Mouse (Mus musculus): ENCODE measurements around the gene Hdac4. TPM values are rescaled to one million over a fixed set of nuclear protein-coding genes. Genes with fewer than 3 reads are reported as not detected.

The Hdac4 gene
- polyA plus RNA-seq, 1 experiment: 0.35 TPM

GRCm38 (mm10) chr1:92111026-92111425, 84.5 kb downstream of the Hdac4 start:
- no peaks in the 10 kb centered on the region for H3K9me3 ChIP-seq (ENCODE audit: control insufficient read depth, low read length)
- H3K27me3 ChIP-seq (ENCODE audit: control insufficient read depth): no peaks in the 10 kb centered on the region
- no peaks in the 10 kb centered on the region for H3K36me3 ChIP-seq (ENCODE audit: control insufficient read depth)
- H3K4me3 ChIP-seq (replicated peaks): no peak overlapping the region
- TF ChIP-seq GATA1 (IDR thresholded peaks at IDR 0.05; ENCODE audit: low read length): no peak
- no peak for TF ChIP-seq TAL1 (IDR thresholded peaks at IDR 0.05; ENCODE audit: low read length)
- no peaks in the 10 kb centered on the region; the same call in 1 of the 2 replicates for H3K4me1 ChIP-seq (ENCODE audit: control insufficient read depth)

- Histone ChIP-seq H3K27me3 (ENCODE audit: control insufficient read depth) (no peaks in the 10 kb centered on the region), H3K4me1 (ENCODE audit: control insufficient read depth) (no peaks in the 10 kb centered on the region; the same call in 1 of the 2 replicates), H3K9me3 (ENCODE audit: control insufficient read depth, low read length) (no peaks in the 10 kb centered on the region), H3K36me3 (ENCODE audit: control insufficient read depth) (no peaks in the 10 kb centered on the region), H3K4me3 (replicated peaks) (no peak overlapping the region)
- TF ChIP-seq TAL1 (IDR thresholded peaks at IDR 0.05; ENCODE audit: low read length) (no peak), GATA1 (IDR thresholded peaks at IDR 0.05; ENCODE audit: low read length) (no peak)
Measured at GRCm38 (mm10) chr1:92109221-92109620, 86.3 kb downstream of the Hdac4 start.

DNA sequence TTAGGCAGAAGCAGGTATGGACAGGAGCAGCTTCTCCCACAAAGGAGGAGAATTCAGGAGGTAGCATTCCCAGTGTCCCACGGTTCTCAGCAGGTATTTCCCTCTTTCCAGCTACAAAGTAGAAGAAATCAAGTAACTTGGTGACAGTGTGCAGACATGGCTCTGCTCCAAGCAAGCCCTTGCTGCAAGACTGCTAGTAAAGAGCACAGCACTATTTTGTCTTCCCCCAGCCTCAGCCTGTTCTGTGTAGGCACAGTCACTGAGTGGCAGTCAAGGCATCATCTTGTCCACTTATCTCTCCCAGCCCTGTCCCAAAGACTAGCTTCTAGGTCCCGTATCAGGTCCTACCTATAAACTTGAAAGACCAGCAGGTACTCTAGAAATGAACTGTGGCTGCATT, 86.9 kb downstream of the Hdac4 start:
- no peaks in the 10 kb centered on the region; the same call in 1 of the 2 replicates for H3K4me1 ChIP-seq (ENCODE audit: control insufficient read depth)
- H3K36me3 ChIP-seq (ENCODE audit: control insufficient read depth): no peaks in the 10 kb centered on the region
- H3K27me3 ChIP-seq (ENCODE audit: control insufficient read depth): no peaks in the 10 kb centered on the region
- TF ChIP-seq GATA1 (IDR thresholded peaks at IDR 0.05; ENCODE audit: low read length): no peak
- no peak for TF ChIP-seq TAL1 (IDR thresholded peaks at IDR 0.05; ENCODE audit: low read length)
- H3K9me3 ChIP-seq (ENCODE audit: control insufficient read depth, low read length): no peaks in the 10 kb centered on the region
- no peak overlapping the region for H3K4me3 ChIP-seq (replicated peaks)

DNA sequence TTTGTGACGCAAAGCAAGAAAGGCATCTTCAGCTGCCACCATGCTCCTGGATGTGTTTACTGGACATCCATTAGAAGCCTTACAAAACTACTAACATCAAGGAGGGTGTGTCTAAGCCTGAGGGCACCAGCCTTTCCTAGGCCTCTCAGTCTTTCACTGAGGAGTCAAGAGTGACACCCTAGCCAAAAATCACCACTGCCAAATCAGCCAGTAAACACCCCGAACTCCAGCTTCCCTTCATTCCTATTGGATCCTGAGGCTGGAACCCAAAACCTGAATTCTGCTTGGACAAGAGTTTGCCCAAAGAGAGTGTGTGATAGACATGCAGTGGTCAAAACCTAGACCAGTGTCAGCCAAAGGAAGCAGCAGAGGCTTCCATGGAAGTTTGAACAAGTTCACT, 87.5 kb downstream of the Hdac4 start:
- Histone ChIP-seq H3K4me1 (ENCODE audit: control insufficient read depth) (no peaks in the 10 kb centered on the region), H3K36me3 (ENCODE audit: control insufficient read depth) (no peaks in the 10 kb centered on the region), H3K4me3 (replicated peaks) (no peak overlapping the region), H3K27me3 (ENCODE audit: control insufficient read depth) (no peaks in the 10 kb centered on the region), H3K9me3 (ENCODE audit: control insufficient read depth, low read length) (no peaks in the 10 kb centered on the region)
- TF ChIP-seq GATA1 (IDR thresholded peaks at IDR 0.05; ENCODE audit: low read length): no peak
- no peak for TF ChIP-seq TAL1 (IDR thresholded peaks at IDR 0.05; ENCODE audit: low read length)

DNA sequence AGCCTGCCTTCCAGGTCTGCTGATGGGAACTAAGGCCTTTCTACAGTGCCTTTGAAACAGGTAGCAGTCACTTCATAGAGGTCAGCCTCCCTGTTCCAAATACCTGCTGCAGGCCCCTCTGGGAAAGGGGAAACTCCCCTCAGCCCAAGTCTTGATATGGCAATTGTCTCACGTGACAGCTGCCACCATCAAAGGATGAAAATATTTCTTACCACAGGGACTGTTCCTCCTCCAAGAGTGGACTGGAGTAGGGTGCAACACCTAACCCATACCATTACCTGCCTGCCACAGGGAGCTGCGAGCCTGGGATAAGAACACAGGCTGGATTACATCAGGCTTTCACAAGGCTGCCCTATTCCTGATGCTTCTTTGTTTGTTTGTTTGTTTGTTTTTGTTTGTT, 88.0 kb downstream of the Hdac4 start:
- no peaks in the 10 kb centered on the region for H3K9me3 ChIP-seq (ENCODE audit: control insufficient read depth, low read length)
- H3K4me1 ChIP-seq (ENCODE audit: control insufficient read depth): peaks cover under 1% of the 10 kb centered on the region; the same call in 1 of the 2 replicates
- no peak overlapping the region for H3K4me3 ChIP-seq (replicated peaks)
- no peaks in the 10 kb centered on the region for H3K36me3 ChIP-seq (ENCODE audit: control insufficient read depth)
- TF ChIP-seq GATA1 (IDR thresholded peaks at IDR 0.05; ENCODE audit: low read length): no peak
- no peak for TF ChIP-seq TAL1 (IDR thresholded peaks at IDR 0.05; ENCODE audit: low read length)
- no peaks in the 10 kb centered on the region for H3K27me3 ChIP-seq (ENCODE audit: control insufficient read depth)

- Histone ChIP-seq H3K4me3 (replicated peaks) (no peak overlapping the region), H3K27me3 (ENCODE audit: control insufficient read depth) (no peaks in the 10 kb centered on the region), H3K4me1 (ENCODE audit: control insufficient read depth) (peaks cover 2% of the 10 kb centered on the region; the same call in 1 of the 2 replicates), H3K36me3 (ENCODE audit: control insufficient read depth) (no peaks in the 10 kb centered on the region), H3K9me3 (ENCODE audit: control insufficient read depth, low read length) (no peaks in the 10 kb centered on the region)
- no peak for TF ChIP-seq TAL1 (IDR thresholded peaks at IDR 0.05; ENCODE audit: low read length)
- TF ChIP-seq GATA1 (IDR thresholded peaks at IDR 0.05; ENCODE audit: low read length): no peak
Measured at GRCm38 (mm10) chr1:92106486-92107160, 88.9 kb downstream of the Hdac4 start.

DNA sequence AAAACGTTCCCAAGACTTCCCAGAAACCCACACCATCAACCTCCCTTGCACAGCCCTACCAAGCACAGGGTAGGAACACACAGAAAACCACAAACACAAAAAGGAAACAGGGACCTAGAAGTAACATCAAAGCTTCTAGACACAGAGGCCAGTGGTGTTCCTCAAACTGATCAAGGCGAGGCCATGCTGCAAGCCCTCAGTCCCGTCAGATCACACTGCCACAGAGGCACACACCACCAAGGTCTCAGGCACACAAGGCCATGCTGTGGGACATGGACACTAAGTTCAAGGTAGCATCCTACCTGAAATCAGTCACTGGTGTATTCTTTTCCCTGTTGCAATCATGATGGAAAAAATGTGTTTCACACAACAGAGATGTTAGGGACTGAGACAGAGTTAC, 90.8 kb downstream of the Hdac4 start:
- Histone ChIP-seq H3K36me3 (ENCODE audit: control insufficient read depth) (no peaks in the 10 kb centered on the region), H3K4me1 (ENCODE audit: control insufficient read depth) (peaks cover 4% of the 10 kb centered on the region; the same call in 1 of the 2 replicates)
- no peak for TF ChIP-seq GATA1 (IDR thresholded peaks at IDR 0.05; ENCODE audit: low read length)
- TF ChIP-seq TAL1 (IDR thresholded peaks at IDR 0.05; ENCODE audit: low read length): no peak

DNA sequence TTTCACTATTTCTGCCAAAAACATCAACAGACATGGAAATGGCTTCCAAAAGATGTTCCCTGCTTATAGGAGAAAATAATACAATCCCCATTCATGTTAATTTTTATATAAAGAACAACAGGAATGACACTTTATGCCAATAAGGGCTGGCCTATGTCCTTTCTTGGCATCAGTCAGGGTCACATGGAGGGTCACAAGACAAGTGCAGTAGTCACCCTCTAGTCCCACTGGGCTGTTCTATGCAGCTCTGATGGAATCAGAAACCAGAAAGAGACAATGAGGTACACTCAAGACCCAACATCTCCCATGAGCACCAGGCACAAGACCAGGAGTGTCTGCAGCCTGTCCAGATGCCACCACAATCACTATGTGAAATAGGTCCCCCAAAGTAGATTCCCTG, 91.5 kb downstream of the Hdac4 start:
- no peak for TF ChIP-seq GATA1 (IDR thresholded peaks at IDR 0.05; ENCODE audit: low read length)
- TF ChIP-seq TAL1 (IDR thresholded peaks at IDR 0.05; ENCODE audit: low read length): no peak
- no peaks in the 10 kb centered on the region for H3K9me3 ChIP-seq (ENCODE audit: control insufficient read depth, low read length)
- peaks cover 4% of the 10 kb centered on the region; the same call in 1 of the 2 replicates for H3K4me1 ChIP-seq (ENCODE audit: control insufficient read depth)
- H3K36me3 ChIP-seq (ENCODE audit: control insufficient read depth): no peaks in the 10 kb centered on the region
- H3K27me3 ChIP-seq (ENCODE audit: control insufficient read depth): no peaks in the 10 kb centered on the region
- H3K4me3 ChIP-seq (replicated peaks): no peak overlapping the region

More for the DNA sequence above, 90.8 kb downstream of the Hdac4 start:
- Histone ChIP-seq H3K4me3 (replicated peaks) (no peak overlapping the region), H3K9me3 (ENCODE audit: control insufficient read depth, low read length) (no peaks in the 10 kb centered on the region), H3K27me3 (ENCODE audit: control insufficient read depth) (no peaks in the 10 kb centered on the region)

- H3K36me3 ChIP-seq (ENCODE audit: control insufficient read depth): no peaks in the 10 kb centered on the region
- no peak overlapping the region for H3K4me3 ChIP-seq (replicated peaks)
- no peaks in the 10 kb centered on the region for H3K27me3 ChIP-seq (ENCODE audit: control insufficient read depth)
- peaks cover 4% of the 10 kb centered on the region; the same call in 1 of the 2 replicates for H3K4me1 ChIP-seq (ENCODE audit: control insufficient read depth)
- H3K9me3 ChIP-seq (ENCODE audit: control insufficient read depth, low read length): no peaks in the 10 kb centered on the region
- TF ChIP-seq GATA1 (IDR thresholded peaks at IDR 0.05; ENCODE audit: low read length): no peak
- TF ChIP-seq TAL1 (IDR thresholded peaks at IDR 0.05; ENCODE audit: low read length): no peak
Measured at GRCm38 (mm10) chr1:92103377-92103776, 92.1 kb downstream of the Hdac4 start.
